Mouse (Mus musculus) spleen, adult 2 months (tissue): ENCODE measurements around the gene Arhgef11. TPM values are rescaled to one million over a fixed set of nuclear protein-coding genes. Genes with fewer than 3 reads are reported as not detected.
A peak's percentile ranks its signal among the peaks of the same experiment; 100 is the strongest.
"Not testable (repeated sequence)": the region's sequence is repeated elsewhere in the genome, so short reads cannot be mapped to it uniquely, and the experiment has no call there.

ENCODE experiments used
- DNase-seq, 2 experiments: peaks; one replicate each; pipeline versions ENCODE4 v3.0.0 to v3.0.0-alpha.2; 2012 to 2021; ENCODE audit warnings: low spot score in 2 of 2, low read depth in 1 of 2
- H3K27ac ChIP-seq: fragments of 200-500 bp; 2 replicates; pipeline ENCODE4 v1.5.1; 2012; ENCODE audit warnings: low read length, inconsistent platforms; ENCODE audit not compliant: insufficient read depth
- H3K27me3 ChIP-seq: fragments of 200-500 bp; 2 replicates; pipeline ENCODE4 v1.6.1; 2012; ENCODE audit warnings: mild to moderate bottlenecking, moderate library complexity, low read length, inconsistent platforms; ENCODE audit not compliant: control insufficient read depth, insufficient read depth
- H3K36me3 ChIP-seq: fragments of 200-500 bp; 2 replicates; pipeline ENCODE4 v1.6.1; 2012; ENCODE audit warnings: mild to moderate bottlenecking, low read length, inconsistent platforms; ENCODE audit not compliant: control insufficient read depth, insufficient read depth
- H3K4me1 ChIP-seq: fragments of 200-500 bp; 2 replicates; pipeline ENCODE4 v1.6.1; 2011; ENCODE audit warnings: inconsistent platforms; ENCODE audit not compliant: control insufficient read depth, insufficient read depth, insufficient read length
- H3K4me3 ChIP-seq: fragments of 200-500 bp; 2 replicates; pipeline ENCODE4 v1.5.1; 2011; ENCODE audit warnings: mild to moderate bottlenecking, inconsistent platforms; ENCODE audit not compliant: insufficient read depth, insufficient read length; ENCODE audit errors: extremely low read depth
- CTCF ChIP-seq: fragments of 200-500 bp; IDR thresholded peaks from 2 replicates; pipeline ENCODE4 v1.5.1; 2011; ENCODE audit warnings: mild to moderate bottlenecking, inconsistent platforms; ENCODE audit not compliant: insufficient read depth, insufficient read length, insufficient replicate concordance; ENCODE audit errors: extremely low read depth
- POLR2A ChIP-seq: fragments of 200-500 bp; IDR thresholded peaks from 2 replicates; pipeline ENCODE4 v1.6.1; 2011; ENCODE audit warnings: low read depth, low read length, inconsistent platforms
- WGBS: fragments of 180-500 bp; shearing (Covaris S2); methylation state at CpG from one replicate; pipeline ENCODE4 v1.1.7; 2018; 5-methylcytosine and 5-hydroxymethylcytosine counted together
- polyA plus RNA-seq: library from polyadenylated mRNA; depleted of rRNA; stranded (reverse); fragments of >200 nt; gene quantifications from 2 replicates; pipeline ENCODE4 v1.2.3, GENCODE M21; 2012; rRNA removed

The Arhgef11 gene
- 15.6 and 16.4 TPM in 2 replicates for polyA plus RNA-seq

DNA sequence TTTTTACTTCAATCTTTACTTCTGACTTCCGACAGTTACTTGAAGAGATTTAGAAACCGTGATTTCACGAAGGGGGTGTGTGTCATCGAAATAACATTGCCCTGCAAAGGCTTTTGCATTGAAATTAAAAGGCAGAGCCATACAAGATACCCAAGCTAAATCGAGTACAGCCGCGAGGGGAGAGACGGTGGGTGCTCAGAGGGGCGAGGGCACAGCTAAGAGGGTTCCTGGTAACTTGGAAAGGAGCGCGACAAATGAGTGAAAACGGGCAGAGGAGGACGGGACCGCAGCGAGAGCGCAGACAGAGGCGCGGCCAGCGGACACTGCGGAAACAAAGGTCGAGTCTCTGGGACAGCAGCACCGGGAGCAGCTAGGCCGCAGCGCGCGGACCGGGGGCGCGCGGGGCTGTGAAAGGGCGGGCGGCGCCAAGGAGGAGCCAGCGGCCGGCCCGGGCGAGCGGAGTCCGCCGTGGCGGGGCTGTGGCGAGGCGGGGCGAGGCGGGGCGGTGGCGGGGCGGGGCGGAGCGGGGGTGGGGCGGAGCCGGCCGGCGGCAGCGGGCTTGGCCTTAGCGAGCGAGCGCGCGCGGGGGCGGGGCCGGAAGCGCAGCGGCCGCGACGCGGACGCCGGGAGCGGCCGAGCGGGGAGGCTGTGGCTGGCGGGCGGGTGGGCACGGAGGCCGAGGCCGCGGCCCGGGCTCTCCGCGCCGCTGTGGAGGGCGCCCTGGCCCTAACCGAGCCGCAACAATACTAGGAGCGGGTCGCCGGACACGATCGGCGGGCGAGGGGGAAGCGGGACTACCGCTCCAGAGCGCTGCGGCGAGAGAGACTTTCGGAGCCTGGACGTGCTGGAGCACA is at the start of gene Arhgef11:
TSS of gene Arhgef11 (plus strand) at position 603 of the 854 bp plus-strand sequence.
- Histone ChIP-seq H3K27ac (peak within 1 kb of the TSS; percentile 94), H3K36me3 (no peaks in the 10 kb centered on the region), H3K4me1 (peaks cover 13% of the 10 kb centered on the region), H3K4me3 (peak within 1 kb of the TSS; percentile 99), H3K27me3 (no peaks in the 10 kb centered on the region)
- DNase-seq: peak in 1 of 2 experiments; percentile 67
- WGBS: 1% methylated on average over 87 of the region's 101 CpGs
- no peak for TF ChIP-seq CTCF
- peak; percentile 49; the same call in 1 of the 2 replicates for TF ChIP-seq POLR2A

- H3K4me3 ChIP-seq: no peak overlapping the region
- no peak overlapping the region for H3K27ac ChIP-seq
- no peak for DNase-seq
- H3K36me3 ChIP-seq: no peaks in the 10 kb centered on the region
- no peaks in the 10 kb centered on the region for H3K27me3 ChIP-seq
- no peaks in the 10 kb centered on the region for H3K4me1 ChIP-seq
- WGBS: 92% methylated on average over 5 of the region's 5 CpGs
- no peak for TF ChIP-seq CTCF
- no peak for TF ChIP-seq POLR2A
These were observed 48.7 kb upstream of the Arhgef11 start for GRCm38 (mm10) chr3:87568681-87569080.

GRCm38 (mm10) chr3:87575766-87576165 is 41.6 kb upstream of the Arhgef11 start:
- Histone ChIP-seq H3K27me3 (no peaks in the 10 kb centered on the region), H3K36me3 (no peaks in the 10 kb centered on the region), H3K27ac (no peak overlapping the region), H3K4me3 (no peak overlapping the region), H3K4me1 (no peaks in the 10 kb centered on the region)
- 28% methylated on average over 6 of the region's 6 CpGs for WGBS
- no peak for TF ChIP-seq POLR2A
- no peak for TF ChIP-seq CTCF
- no peak for DNase-seq

GRCm38 (mm10) chr3:87582259-87582658 is 35.1 kb upstream of the Arhgef11 start:
- TF ChIP-seq POLR2A (no peak), CTCF (no peak)

DNA sequence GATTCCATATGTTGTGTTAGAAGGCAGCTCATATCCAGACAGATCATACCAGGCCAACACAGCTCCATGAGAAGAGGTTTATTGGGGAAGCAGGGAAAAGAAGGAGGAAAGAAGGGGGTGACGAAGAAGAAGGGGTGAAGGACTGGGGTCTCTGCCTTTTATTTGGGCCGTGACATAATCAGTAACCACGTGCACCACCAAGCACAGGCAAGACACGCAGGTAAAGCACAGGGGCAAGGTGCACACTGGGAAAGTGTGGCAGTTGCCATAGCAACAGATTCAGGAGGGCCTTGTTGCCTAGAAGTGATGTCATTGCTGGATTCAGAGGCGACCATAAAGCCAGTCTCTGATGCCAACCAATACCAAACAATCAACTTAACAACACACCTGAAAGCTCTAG is 23.6 kb upstream of the Arhgef11 start:
- Histone ChIP-seq H3K36me3 (no peaks in the 10 kb centered on the region), H3K4me1 (no peaks in the 10 kb centered on the region), H3K27me3 (no peaks in the 10 kb centered on the region), H3K4me3 (no peak overlapping the region), H3K27ac (no peak overlapping the region)
- no peak for DNase-seq
- TF ChIP-seq POLR2A: no peak
- no peak for TF ChIP-seq CTCF
- WGBS: 78% methylated on average over 5 of the region's 5 CpGs

More at GRCm38 (mm10) chr3:87582259-87582658, 35.1 kb upstream of the Arhgef11 start:
- Histone ChIP-seq H3K27ac (no peak overlapping the region), H3K36me3 (no peaks in the 10 kb centered on the region), H3K27me3 (no peaks in the 10 kb centered on the region), H3K4me3 (no peak overlapping the region), H3K4me1 (no peaks in the 10 kb centered on the region)
- DNase-seq: no peak
- WGBS: 93% methylated on average over 4 of the region's 4 CpGs

DNA sequence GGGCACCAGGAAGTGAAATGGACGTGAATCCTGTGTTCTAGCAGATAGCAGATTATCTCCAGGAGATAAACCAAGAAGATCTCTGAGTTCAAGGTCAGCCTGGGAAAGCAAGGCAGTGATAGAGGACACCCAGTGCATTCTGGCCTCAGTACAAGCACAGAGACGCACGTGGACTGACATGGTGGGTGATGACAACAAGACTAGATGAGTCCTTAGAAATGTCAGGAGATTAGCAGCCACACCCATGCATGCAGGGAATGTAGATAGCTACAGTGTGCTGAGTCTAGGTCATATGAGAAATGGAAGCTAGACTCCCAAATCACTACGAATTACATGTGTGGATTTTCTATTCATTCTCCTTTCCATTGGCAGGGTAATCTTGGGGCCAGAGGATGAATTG is 22.0 kb upstream of the Arhgef11 start:
- not testable (repeated sequence) for H3K4me3 ChIP-seq, DNase-seq, H3K27ac ChIP-seq, H3K36me3 ChIP-seq, H3K27me3 ChIP-seq, H3K4me1 ChIP-seq
- 77% methylated on average over 4 of the region's 4 CpGs for WGBS

DNA sequence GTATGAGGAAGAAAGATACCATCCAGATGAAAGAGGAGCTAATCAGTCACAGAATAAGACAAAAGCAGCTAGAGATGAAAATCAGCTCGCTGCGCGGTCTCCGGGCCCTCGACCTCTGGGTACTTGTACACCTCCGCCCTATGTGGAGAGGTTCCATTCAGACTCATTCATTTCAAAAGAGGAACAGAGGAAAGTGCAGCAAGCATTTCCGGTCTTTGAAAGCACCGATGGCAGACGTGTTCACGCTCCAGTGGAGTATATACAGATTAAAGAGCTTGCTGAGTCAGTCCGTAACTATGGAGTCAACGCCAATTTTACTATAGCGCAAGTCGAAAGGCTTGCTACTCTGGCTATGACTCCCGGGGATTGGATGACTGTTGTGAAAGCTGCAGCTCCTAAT is 16.3 kb upstream of the Arhgef11 start:
- H3K36me3 ChIP-seq, H3K4me3 ChIP-seq, H3K4me1 ChIP-seq, DNase-seq, H3K27ac ChIP-seq, H3K27me3 ChIP-seq: not testable (repeated sequence)
- 86% methylated on average over 15 of the region's 15 CpGs for WGBS
